Mouse (Mus musculus): ENCODE measurements around the gene Gpam.

The Gpam gene

DNA sequence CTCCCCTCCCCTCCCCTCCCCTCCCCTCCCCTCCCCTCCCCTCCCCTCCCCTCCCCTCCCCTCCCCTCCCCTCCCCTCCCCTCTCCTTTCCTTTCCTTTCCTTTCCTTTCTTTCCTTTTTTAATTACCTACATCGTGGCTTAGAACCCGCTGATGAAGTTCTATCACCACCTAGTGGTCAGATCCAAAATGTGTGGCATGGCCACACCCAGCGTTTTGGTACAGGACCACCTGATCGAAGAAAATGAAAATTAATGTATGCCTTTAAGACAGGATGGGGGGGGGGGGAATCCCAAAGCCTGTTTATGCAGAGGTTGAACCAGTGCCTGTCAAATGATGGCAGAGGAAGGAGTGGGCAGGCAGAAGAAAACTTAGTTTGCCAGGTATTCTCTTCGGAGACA is 65.1 kb downstream of the Gpam start:
- DNase-seq (ENCODE audit: low spot score in 2 of 2) = no peak

DNA sequence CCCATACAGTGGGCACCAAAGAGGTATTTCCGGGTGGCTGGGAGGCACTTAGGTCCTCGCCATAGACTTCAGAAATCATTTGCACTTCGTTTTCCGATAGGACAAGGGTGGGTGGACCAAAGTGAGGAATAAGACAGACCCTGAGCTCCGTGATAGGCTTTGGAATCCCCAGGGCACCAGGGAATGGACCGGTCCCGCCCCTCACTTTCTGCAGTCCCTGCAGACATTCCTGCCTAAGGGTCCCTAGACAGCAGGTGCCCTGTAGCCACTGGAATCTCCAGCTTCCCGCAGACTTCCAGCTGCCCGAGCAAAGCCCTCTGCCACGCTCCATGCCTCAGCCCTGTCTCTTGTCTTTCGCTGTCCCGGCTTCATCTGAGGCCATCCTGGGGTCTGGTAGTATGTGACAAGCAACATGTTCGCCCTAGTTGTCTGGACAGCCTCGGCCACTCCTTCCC is 65.6 kb downstream of the Gpam start:
- DNase-seq (ENCODE audit: low spot score in 2 of 2) = no peak

DNA sequence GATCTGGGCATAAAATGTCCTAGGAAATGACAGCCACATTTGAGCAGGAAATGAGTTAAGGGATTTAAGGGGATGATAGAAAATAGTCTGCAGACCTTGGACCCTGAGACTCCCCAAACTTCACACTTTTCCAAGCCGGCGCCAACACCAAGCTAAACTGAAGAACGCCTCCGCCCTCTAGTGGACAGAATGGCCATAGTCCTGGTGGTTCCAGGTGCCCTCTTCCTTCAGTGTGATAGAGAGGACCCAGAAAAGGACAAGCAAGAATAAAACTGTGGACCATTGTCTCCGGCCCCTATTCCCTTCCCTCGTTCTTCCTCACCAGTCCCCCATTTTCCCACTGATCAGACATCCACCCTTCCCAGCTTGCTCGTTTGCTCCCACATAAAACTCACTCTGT is 66.1 kb downstream of the Gpam start:
- peak; percentile 58 to 60 for DNase-seq (ENCODE audit: low spot score in 2 of 2)

DNA sequence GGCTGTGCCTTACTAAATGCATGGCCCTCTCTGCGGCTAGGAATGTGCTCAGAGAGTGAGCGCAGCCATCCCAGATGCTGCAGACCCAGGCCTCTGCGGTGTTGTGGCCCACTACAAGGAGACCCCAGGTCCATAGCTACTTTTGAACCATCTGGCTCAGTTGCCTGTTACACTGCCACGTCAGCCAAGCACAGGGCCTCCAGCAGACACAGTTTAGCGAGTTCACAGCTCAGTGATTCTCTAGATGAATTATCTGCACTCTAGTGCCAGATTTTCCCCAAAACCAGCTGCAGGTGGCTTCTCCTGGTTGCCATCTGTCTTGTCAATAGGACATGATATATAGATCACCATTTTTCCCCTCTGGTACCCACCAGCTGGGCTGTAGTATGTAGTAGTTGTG is 69.6 kb downstream of the Gpam start:
- DNase-seq (ENCODE audit: low spot score in 2 of 2) = no peak

DNA sequence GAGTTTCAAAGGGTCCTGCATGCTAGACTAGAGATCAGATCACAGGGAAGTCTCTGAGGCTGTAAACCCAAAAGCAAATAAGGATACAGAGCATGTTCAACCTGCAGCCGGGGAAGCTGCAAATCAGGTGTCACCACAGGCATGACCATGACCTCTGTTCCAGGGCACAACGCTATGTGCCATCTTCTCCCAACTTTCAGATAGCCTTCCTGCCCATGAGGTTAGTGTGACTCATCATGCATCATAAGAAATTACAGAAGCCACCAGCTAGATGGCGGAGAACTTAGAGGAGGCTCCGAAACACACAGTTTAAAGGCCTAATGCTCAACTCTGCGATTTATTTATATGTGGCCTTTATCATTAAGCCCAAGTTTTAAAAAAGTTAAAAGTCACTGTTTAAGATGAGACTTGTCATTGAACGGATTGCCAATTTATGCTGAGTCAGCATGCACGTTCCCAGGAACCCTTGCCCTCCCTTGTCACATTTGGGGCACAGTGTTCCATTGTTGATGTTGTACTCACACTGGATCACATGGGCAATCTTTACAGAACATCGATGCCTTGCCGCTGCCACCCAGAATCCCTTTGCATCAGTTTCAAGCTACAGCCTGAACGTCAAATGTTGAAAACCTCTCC is 71.3 kb downstream of the Gpam start:
- no peak for DNase-seq (ENCODE audit: low spot score in 2 of 2)

DNA sequence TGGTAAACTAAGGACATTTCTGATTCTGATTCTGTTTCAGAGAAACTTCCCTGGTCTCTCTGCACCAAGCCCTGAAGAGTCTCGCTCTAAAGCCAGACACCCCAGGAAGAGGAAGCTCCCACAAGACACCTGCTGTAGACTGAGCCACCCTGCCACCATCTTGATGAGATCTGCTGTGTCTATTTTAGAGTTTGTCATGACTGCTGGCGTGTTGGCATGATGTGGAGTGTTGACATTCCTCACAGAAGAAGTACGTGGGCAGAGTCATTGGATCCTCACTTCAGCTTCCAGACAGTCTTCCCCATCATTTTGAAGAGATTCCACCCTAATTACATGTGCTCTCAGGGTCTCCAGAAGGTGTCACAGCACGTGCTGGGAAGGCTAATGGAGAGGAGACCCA is 73.9 kb downstream of the Gpam start:
- DNase-seq (ENCODE audit: low spot score in 2 of 2) = no peak

DNA sequence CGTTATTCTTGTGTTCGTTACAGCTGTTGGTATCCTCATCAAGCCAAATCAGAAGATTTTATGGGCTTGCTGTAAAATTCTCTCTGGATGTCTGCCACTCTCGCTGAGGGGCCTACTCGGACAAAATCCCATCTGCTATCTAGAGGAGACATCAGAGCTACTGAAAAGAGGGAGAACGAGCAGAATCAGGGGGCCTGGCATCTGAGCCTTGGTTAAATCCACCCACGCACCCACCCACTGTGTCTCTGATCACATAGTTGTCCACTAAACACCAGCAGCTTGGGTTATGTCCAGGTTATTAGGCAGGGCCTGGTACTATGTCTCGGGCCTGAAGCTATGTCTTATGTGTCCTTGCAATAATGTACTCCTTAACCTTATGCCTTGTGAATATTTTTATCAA is 89.6 kb downstream of the Gpam start:
- no peak for DNase-seq (ENCODE audit: low spot score in 2 of 2)

DNA sequence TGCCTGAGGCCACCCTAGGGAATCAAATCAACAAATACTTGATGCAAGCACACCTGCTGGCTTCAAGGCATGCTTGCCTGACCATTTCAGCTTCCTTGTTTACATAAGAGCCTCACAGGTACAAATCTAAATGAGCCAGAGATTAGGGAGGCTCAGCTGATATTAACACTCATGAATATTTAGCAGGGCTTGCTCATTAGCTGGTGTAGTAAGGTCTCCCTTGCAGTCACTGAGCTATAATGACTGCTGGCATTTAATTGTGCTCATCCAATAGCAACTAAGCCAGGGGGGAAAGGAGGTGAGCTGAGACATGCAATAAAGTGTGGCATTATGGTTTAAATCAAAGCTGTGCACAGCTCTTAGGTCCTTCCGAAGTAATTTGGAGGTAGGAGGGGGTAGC is 108.2 kb downstream of the Gpam start:
- DNase-seq (ENCODE audit: low spot score in 2 of 2) = no peak
